Mouse (Mus musculus): ENCODE results near the gene Lrmda.

Lrmda gene

DNA sequence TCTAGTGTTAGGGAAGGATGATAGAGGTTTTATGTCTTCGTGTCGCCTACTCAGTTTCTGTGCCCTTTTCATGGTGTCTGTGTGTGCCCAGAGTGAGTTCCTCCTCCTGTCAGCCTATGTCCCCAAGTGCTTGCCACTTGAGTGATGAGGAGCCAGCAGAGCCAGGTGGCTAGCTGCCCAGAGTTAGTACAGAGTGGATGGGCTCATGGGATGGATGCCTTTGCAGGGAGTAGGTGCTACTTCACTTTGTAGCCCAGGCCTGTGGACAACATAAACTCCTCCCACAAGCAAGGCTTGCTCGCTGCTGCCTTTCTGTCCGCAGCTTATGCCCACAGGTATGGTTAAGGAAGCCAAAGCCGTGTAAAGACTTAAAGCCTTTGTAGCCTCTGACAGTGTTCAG is 387.1 kb downstream of the Lrmda start:
- DNase-seq (ENCODE audit: low spot score in 2 of 2), result no peak

DNA sequence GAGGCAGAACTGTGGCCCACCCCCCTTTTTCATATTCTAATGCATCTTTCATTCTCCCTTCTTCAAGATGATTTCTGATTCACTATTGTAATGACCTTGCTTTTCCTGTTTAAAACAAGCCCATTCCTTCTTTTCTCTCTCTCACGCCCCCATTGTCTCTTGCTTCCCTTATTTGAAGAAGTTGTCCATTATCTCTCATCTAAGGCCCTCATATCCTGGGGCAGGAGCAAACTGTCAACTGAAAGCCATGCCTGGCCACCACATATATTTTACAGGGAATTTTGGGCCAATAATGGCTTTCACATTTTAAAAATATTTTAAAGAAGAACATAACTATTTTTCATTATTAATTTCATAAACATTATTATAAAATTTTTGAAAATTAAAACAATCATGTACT is 391.3 kb downstream of the Lrmda start:
- DNase-seq (ENCODE audit: low spot score in 2 of 2), result no peak

DNA sequence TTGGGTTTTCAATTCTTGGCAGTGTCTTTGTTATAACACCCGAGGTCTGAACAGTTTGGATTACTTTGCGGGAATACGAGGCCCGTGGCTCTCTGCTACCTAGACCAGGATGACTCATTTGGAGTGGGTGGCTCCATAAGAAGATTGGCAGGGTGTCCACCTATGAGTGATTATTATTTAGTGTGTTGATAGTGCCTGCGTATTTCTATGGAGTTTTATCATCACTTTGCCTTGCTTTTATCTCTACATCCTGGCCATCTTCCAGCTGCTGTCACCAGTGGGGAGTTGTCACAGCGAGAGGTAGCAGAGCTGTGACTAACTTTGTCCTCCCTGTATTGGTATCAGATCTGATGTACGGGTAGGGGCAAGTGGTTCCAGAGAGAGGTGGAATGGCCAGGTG is 393.7 kb downstream of the Lrmda start:
- DNase-seq (ENCODE audit: low spot score in 2 of 2), result no peak

DNA sequence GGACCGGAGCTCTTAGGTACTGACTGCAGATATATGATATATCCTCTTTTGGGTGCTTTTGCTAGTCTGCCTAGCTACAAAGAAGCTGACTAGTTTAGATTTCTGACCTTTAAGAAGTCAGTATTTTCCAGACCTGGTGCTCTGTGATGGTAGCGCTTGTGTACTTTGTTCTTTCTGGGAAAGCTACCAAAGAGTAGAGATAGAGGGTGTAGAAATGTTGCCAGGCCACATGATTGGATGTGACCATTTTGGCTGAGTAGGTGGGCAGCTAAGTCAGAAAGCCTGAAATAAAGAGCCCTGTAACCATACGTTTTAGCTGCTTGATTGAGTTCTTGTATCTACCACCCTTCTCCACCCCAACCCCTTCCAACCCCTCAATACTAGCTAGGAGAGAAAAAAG is 398.2 kb downstream of the Lrmda start:
- no peak for DNase-seq (ENCODE audit: low spot score in 2 of 2)

DNA sequence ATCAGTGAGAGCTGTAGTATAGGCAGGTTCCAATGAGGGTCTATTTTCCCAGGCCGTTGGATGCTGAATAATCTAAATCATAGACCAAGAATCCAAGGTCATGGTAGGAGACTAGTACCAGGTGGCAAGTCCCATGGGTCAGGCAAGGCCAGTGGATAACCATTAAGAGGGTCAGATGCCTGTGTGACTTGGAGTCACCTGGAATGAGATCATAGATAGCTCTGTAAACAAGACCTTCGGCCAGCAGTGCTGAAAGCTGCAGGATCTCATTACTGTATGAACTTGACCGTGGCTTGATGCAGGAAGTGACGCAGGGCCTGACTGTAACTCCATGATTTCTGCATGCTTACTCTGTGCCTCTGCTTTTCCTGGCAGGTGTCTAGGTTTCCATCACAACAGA is 402.2 kb downstream of the Lrmda start:
- DNase-seq (ENCODE audit: low spot score in 2 of 2), result no peak

DNA sequence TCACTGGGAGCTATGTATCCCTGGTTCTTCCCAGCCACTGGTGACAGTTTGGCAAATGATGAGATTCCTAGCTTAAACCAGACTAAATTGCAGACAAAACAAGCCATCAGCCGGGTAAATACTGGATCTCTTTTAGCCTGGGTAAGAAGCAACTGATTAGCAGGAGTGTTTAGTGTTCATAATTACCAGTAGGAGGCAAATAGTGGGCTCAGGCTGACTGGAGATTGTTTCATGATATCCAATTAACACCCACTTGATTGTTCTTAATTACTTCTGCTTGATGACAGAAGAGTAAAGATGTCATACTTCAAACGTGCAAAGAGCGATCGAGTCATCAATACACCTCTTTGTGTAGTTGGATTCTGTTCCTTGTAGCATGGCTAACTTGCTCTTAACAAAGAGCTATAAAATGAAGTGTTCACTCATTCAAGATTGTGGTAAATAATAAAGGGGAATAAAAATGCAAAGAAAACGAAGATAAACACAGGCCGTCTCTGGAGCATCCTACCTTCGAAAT is 405.6 kb downstream of the Lrmda start:
- DNase-seq (ENCODE audit: low spot score in 2 of 2), result no peak

DNA sequence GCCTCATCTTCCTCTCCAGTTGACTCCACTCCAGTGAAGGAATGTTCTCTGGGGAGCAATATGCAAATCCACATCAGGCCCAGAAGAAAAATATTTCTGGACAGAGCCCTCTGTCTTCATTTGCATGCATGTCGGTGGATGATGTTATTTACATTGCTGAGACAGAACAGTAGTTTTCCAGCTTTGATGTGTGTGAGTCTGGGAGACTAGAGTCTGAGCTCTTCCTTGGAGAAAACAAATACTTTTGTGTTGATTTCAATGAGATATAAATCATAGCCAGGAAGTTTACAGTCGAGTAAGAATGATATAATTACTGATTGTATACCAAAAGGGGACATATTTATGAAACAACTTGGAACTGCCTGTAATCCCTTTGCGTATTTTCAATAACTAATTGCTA is 415.9 kb downstream of the Lrmda start:
- DNase-seq (ENCODE audit: low spot score in 2 of 2), result no peak

DNA sequence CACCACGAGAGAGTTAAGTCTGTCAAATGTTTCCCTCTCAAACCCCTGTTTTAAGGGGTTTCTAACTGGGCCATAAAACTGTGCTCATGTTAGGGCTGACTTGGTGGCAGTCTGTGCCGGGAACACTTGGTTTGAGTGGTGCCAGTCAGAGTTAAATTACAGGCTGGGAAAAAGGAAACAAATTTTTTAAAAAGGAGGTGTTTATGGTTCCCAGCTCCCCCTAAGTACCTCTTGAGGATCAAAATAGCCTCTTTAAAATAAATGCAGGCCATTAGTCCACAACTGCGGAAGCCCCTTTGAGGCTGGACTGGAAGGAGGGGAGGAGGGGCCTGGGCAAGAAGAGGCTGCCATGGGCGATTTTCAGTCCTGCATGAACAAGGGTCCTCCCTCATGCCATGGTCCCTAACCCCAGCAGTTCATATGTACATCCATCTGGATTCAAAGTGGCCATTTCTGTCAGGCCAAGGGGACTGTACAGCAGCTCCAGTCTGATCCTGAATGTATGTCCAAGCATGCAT is 416.4 kb downstream of the Lrmda start:
- no peak for DNase-seq (ENCODE audit: low spot score in 2 of 2)

DNA sequence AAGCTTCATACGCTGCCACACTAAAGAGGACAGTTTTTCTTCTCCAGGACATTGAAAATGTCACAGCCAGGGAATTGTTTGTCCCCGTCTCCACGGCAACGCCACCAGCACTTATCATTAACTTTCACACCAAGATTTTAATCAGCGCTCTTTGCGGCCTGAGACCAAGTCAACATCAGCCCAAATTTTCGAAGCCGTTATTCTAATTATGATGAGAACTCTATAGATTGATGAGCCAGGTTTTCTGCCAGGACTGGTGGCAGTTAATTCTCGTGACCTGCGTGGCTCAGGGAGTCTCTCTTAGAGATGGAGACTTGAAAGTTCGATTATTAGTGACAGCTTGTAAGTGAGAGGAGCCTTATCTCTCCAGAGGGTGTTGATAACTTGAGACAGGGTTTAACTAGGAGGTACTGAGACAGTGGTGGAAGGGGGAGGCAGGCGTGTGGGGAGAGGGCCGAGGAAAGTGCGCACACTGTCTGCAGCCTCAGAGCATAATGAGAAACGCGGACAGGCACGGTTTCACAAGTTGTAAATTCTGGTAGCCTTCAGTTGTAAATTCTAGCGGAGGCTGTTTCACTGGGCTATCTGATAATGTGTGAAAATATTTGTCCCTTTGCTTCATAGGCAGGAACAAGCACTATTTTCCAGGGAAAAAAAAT is 421.0 kb downstream of the Lrmda start:
- no peak for DNase-seq (ENCODE audit: low spot score in 2 of 2)

DNA sequence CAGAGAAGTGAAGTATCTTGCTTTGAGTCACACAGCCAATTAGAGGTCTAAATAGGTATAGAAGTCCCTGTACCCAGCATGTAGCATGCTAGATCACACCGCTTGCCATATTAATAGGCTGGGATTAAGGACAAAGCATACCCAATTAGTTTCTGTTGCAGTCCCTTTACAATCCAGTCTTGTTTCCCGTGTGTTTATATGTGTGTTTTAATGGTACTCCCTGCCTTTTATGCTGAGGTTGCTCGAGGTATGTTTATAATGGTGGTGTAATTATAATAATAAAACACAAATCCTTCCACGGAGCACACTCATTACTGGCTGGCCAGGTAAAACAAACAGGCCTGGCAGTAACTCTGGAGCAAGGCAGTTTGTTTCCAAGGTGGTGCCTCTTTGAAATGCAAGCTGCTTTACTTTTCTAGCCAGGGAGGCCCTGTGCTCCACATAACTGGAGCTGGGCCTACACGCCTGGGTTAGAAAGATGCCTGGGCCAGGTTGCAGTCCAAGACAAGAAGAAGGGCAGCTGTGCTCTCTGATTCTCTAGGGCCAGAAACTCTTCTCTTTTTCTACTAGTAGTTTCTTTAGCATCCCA is 422.4 kb downstream of the Lrmda start:
- no peak for DNase-seq (ENCODE audit: low spot score in 2 of 2)

DNA sequence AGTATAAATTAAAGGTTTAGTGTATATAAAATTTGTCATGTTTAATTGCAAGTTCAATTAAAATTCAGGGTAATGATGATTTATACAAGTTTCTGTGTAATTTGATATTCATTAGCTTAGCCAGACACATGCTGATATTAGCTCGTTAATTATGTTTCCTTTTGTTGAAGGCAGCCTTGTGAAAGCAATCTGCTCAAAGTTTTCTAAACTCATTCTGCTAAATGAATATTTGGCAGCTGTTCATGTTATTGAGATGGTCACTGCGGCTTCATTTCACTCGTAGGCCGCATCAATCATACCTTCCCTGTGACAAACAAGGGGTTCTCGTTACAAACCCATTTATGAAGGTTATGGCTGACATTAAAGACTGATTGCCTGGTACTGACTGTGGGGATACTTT is 423.2 kb downstream of the Lrmda start:
- DNase-seq (ENCODE audit: low spot score in 2 of 2), result no peak

DNA sequence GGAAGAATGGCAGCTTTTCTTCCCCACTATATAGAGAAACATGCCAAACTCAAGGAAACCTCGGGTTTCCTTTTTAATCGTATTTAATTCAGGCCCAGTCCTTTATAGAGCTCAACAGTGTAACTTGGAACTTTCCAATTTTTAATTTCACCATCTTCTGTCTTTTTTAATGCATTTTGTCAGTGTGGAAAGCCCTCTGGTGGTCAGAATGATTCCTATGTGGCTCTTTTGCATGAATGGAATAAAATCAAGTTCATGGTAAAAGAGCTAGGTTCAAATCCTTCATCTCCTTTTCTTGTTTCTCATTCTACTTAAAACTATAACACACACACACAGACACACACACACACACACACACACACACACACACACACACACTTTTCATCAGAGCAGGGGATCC is 425.0 kb downstream of the Lrmda start:
- no peak for DNase-seq (ENCODE audit: low spot score in 2 of 2)

DNA sequence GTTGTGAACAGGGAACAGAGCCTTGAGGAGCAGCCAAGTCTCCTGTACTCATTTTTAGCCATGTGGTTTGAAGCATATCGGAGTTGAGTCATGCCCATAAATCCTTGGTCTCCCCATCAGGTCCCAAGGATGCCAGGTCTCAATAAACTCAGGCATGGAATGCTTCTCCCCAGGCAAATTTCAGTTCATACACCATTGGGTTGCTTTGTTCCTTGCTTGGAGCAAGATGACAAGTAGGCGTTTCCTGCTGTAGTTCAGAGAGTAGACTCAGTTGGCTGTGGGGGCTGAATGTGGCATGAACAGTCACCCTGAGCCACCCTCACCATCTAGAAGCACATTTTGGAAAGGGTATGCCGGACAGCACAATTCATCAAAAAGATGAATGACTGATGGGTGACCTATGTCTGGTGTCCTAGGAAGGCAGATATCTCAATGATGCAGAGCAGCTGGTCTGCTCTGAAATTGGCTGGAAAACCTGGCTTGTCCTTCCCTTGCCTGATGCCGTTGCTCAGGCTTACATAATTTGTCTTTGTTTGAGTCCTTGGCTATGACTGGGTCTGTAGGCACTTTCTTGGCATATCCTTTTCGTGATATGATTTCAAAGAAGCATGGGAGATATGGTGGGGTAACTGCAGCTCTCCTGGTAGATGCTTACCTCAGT is 425.8 kb downstream of the Lrmda start:
- DNase-seq (ENCODE audit: low spot score in 2 of 2), result no peak

DNA sequence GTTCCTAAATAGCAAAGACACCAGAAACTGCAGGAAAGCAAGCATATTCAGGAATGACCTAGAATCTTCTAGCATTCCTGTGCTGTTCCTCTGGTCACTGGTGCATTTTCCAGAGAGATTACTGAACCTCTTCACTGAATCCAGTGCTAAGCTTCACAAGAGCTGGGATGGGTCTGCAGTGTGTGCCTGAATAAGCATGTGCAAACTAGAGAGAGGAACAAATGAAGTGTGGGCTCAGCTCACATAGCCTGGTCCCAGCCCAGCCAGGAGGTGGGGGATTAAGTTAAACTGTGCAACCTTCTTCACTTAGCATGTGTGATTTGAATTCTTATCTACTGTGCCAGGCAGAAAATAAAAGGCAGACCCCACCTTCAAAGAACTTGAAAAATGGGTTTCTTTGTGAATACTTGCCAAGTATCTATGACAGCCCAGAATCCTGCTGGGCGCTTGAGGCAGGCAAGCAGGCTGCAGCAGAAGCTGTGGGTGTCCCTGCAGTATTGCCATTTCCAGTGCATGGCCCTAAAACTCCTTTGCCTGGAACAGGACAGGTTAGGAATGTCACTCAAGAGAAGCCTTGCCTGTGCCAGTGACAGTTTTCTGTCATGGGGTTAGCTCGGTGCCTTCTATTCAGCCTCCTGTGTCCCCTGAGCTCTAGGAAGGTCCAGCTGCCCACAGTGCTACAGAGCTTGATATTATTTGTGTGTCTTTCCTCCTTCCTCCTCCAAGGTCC is 426.5 kb downstream of the Lrmda start:
- no peak for DNase-seq (ENCODE audit: low spot score in 2 of 2)

DNA sequence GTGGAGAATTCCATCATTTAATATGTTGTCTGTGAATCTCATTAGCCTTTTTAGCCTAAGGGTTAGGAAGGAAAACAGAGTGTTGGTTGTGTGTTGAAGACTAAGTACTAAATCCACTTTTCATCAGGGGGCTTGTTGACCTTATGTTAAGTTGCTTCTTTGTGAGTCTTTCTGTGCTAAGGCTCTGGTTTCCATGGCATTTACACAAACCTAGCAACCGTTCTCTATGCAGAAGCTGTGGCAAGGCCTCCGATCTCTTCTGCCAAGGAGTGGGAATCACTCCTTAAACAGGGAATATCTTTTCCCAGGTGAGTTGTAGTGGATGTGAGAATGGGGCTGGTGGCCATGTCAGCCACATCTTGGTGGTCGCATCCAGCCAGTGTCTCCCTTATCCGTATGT is 432.1 kb downstream of the Lrmda start:
- no peak for DNase-seq (ENCODE audit: low spot score in 2 of 2)

DNA sequence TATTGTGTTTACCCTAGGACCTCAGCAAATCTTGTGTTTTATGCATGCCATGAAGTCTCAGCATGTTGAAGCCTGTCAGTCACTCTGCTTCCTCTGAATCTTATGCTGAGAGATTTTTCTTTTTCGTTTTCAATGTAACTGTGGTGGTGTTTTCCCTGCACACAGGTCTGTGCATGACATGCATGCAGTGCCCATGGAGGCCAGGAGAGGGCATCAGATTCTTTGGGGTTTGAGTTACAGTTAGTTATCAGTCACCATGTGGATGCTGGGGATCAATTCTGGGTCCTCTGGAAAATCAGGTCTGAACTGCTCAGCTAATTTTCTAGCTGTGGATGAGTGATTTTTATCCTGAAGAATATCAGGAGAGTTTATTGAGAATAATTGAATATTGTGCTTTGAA is 444.8 kb downstream of the Lrmda start:
- DNase-seq (ENCODE audit: low spot score in 2 of 2), result no peak

DNA sequence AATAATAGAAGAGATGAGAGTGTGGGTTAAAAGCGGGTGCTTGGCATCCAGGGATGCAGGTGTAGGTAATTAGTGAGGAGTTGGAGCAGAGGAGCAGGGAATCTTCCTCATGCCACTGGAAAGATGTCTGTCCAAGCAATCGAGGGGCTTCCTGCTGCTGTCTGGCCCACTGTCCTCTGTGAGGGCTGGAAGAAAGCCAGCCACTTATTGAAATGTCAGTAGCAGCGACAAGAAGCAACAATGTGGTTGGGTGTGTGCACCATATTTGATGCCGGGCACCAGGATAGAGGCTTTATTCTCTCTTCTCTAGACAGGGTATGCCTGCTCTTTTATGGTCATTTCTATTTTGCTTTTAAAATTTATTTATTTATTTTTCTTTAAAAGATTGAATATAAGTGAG is 451.5 kb downstream of the Lrmda start:
- no peak for DNase-seq (ENCODE audit: low spot score in 2 of 2)

DNA sequence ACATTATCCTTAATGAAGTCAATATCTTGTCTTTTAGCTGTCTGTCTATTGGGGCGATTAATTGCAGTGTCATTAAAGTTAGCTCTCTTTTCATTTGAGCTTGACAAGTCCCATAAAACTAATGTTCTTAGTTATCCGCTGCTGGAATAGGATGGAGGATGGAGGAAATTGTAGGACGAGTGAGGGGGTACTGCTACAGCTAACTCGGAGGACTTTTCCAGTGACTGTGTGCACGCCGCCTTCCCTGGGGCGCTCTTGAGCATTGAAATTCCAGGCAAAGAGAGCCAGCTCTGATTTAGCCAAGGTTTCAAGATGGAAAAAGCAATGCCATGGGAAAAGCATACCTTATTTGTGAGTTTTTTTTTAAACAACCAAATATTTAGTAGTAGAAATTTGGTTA is 453.9 kb downstream of the Lrmda start:
- DNase-seq (ENCODE audit: low spot score in 2 of 2), result no peak

DNA sequence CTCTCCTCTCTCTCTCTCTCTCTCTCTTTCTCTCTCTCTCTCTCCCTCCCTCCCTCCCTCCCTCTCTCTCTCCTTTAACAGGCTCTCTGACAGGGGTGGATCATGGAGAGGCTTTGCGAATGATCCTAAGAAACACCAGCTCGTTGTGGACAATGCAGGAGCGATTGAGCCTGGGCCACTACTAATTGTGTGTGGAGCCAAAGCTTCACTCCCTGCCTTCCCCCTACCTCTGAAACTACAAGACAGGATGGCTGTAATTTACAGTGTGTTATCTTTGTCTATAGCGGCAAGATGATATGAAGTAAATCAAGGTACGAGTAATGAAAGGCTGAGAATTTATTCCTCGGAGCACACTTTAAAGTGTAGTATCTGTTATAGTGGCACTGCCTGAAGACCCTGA is 454.5 kb downstream of the Lrmda start:
- DNase-seq (ENCODE audit: low spot score in 2 of 2), result no peak

DNA sequence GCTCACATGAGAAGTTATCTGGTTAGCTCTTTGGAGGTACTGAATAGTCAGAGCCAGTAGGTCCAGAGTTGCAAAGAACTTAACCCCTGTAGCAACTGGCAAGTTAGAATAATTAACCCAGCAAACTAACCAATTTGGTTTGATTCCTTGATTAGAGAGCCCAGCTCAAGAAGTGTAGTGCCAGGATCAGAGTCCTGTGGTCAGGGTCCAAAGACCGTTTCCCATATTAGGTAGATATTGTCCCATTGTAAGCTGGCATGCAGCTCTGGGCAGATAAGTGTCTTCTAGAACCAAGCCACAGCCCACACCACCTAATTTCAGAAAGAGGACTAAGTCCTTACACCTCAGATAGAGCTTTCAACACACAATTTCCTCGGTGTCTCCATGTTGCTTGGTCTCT is 473.8 kb downstream of the Lrmda start:
- no peak for DNase-seq (ENCODE audit: low spot score in 2 of 2)

DNA sequence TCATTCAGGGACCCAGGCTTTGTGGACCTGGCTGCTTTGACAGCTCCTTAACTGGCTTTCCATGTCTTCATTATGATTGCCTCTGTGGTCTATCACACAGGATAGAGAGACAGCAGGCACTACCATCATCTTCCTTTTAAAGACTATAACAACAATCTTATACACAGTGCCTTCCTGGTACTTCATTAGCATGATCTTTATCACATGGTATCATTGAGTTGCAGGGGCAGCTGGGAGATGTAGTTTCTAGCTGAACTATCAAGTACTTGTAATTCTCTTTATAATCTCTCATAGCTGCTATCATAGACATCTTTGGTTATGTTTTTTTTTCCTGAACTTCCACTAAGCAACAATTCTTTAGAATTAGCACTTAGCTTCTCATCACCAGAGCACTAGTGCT is 474.8 kb downstream of the Lrmda start:
- DNase-seq (ENCODE audit: low spot score in 2 of 2), result no peak

DNA sequence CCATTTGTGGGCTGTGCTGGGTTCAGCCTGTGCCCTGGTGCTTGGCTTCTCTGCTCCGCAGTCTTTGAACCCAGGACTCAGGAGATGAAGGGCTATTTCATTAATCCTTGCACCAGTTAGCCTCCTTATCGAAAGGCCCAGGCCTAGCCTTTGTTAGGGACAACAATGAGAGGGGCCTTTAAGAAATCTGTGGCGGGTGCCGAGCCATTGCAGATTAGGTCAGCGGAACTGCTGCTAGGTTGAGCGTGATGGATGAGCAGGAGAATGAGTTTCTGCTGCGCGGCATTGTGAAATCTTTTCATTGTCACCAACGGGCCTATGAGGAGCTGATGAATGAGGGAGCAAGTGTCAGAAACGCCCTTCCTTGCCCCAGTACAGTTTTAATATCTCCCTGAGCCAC is 475.4 kb downstream of the Lrmda start:
- no peak for DNase-seq (ENCODE audit: low spot score in 2 of 2)

Data from spleen, postnatal 36 days (tissue).